Mouse (Mus musculus) layer of hippocampus, adult 9-11 months (tissue): ENCODE measurements around the gene Hoxa2.

Experiments
- DNase-seq: peaks from one replicate; pipeline ENCODE4 v3.0.0; 2022

Gene Hoxa2

DNA sequence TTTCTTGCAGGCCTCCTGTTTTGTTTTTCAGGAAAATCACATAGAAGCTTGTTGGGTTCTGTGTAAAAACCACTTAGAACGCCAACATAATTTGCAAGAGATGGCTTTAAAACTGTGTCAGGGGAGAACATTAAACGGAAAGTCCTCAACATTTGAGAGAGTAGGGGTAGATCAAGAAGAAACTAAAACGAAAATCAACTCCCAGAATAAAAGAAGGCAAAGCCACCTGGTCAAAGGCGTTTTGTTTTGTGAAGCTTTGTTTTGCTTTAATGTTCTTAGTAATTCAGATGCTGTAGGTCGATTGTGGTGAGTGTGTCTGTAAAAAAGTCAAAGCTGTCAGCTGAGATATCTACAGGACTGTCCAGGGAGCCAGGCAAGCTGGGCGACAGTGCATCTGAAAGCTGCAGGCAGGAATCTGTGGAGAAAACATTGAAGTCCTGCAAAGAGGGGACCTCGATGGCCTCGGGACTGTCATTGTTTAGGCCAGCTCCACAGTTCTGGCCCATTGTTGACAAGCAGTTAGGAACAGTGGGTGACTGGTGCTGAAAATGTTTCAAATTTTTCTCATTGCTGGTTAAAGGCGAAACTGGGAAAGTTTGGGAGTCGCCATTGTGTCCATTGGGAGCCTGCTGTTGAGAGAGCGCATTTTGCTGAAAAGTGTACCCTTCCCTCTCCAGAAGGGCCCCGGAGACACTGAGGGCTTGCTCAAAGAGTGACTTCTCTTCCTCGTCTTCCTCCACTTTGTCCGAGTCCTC, 1.8 kb downstream of the Hoxa2 start:
- no peak for DNase-seq

DNA sequence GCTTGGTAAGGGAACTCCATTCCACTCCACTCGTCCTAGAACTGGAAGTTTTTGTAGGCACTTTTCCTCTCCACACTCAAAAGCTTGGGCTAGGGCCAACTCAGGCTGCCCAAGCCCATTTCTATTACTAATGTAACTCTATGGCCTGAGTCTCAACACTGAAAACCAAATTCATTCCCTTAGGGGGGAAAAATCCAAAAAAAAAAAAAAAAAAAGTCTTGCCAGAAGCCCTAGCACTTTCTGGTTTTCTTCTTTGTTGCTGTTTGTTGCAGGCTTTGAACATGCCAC, 2.6 kb downstream of the Hoxa2 start:
- DNase-seq = no peak

DNA sequence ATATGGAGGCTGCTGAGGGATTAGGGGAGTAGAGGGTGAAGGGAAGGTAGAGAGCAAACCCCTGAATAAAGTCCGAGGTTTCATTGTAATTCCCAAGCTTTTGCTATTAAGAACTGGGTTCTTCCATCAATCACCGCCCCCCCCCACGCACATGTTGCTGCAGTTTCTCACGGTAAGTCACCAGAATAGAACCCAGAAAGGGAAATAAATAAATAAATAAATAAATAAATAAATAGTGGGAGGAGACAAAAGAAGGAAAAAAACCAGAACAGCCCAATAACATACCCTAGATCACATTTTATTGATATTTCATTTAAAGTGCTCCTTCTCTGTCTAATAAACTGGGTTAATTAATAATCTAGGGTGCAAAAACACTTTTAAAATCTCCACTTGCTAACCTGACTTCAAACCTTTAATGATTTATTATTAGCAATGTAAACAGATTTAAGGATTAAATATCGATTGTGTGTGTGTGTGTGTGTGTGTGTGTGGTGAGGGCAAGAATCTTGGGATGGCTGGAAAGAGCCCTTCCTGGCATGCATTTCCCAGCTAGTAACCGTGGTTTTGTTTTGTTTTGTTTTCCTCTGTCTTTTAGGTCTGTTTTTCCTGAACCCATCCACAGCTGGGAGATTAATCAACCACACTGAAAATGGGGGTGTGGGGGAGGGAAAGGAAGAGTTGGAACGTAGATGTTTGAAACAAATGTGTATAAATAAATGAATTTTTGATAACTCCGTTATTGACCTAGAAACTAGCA, 3.1 kb downstream of the Hoxa2 start:
- DNase-seq = no peak

GRCm38 (mm10) chr6:52160511-52161335, 3.9 kb downstream of the Hoxa2 start:
- DNase-seq = no peak

DNA sequence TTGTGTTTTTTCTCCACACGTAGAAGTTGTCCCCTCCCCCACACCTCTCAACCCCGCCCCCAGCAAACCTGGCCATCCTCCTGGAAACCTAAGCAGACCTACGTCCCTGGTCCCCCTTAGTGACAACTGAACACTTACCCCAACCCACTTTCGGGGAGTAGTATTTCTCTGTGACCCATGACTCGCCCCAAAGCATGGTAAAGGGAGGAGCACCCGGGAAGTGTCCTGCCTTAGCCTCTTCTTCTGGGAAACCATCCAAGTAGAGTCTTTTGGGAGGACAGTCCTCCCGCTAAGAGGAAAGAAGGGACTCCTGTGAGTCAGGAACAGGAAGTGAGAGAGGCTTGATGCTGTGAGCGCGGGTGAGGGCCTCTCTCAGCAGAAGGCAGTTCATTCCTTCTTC, 4.7 kb downstream of the Hoxa2 start:
- no peak for DNase-seq

DNA sequence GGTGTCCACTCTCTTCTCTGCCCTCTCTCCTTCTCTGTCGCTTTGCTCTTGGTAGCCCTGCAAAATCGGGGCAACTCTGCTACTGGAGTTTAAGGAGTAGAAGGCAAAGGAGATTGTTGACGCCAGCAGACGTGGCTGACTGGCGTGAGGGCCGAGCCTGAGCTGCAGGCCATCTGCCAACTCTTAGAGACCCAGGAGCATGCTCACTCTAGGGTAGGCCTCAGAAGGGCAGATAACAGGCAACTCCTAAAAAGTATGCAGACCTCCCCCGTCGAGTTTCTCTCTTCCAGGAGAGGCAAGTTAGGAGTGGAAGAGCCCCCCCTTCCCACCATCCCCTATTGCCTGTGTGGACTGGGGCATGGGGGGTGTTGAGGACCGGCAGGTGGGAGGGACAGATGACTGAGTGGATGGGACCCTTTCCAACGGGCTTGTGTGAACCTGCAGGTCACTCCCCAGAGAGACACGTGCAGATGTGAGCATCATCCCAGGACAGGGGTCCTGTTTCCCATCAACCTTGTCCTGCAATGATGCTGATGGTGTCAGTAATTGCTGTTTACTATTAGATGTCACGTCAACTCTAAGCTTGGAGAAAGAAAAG, 5.4 kb downstream of the Hoxa2 start:
- DNase-seq = no peak

DNA sequence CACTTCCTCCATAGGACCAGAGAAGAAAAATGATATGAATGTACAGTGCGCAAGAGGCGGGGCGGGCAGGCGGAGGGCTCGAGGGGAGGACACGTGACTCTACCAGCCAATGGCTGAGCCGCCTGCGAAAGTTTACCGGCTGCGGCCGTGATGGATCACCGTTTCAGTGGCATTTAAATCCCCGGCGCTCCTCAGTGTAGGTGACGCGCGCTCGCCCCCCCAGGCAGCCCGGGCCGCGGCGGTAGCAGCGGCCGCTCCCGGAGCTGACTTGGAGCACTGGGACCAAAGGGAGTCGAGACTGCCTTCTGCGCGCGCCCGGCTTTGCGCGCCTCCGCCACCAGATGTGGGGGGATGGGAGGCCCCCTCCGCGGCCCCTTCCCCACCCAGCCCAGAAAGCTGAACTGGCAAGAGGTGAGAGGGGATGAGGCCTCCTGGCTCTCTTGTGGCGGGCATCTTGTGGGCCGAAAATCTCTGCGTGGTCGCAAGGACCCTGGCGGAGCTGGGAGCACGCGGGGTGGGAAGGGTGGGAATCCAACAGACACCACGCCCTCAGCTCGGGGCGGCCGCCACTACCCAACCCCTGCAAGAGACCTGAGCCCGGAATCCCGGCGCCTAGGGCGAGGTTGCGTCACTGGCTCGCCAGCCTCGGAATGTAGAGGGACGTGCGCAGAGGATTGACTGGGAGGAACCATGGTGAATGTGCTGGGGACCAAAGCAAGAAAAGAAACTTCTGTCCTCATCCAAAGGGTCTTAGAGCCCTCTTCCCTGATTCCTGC, 6.2 kb downstream of the Hoxa2 start, which contains the start of gene Hoxa1:
TSS of gene Hoxa1 (minus strand) at position 42 of the 776 bp plus-strand sequence.
- DNase-seq = no peak

DNA sequence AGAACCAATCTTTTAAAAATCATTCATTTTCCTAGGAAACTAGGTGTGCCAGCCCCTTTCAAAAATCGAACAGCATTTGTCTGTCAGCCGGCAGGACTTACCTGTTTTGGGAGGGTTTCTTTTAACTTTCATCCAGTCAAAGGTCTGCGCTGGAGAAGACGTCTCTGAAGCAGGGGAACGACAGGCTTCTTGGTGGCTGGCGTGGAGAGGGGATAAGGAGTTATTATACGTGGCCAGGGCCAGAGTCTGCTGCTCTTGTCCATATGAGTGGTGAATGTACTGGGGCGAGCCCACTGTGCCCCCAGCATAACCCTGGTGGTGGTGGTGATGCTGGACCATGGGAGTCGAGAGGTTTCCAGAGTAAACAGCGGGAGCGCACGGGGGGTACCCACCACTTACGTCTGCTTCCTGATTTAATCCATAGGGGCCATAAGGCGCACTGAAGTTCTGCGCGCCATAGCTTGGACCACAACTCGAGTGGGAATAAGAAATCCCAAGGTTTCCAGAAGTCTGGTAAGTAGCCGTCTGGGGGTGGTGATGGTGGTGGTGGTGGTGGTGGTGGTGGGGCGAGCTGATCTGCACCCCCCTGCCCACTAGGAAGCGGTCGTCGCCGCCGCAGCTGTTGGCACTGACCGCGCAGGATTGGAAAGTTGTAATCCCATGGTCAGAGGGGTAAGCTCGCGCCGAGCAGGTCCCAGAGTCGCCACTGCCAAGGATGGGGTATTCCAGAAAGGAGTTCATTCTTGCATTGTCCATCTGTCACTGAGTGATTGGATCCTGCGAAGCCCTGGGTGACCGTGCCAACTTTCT, 7.0 kb downstream of the Hoxa2 start:
- DNase-seq = no peak

GRCm38 (mm10) chr6:52156551-52157200, 8.0 kb downstream of the Hoxa2 start:
- DNase-seq = no peak

- DNase-seq = no peak
These were observed 9.2 kb downstream of the Hoxa2 start for GRCm38 (mm10) chr6:52155471-52155870.

GRCm38 (mm10) chr6:52154044-52154443, 10.6 kb downstream of the Hoxa2 start:
- DNase-seq = no peak

DNA sequence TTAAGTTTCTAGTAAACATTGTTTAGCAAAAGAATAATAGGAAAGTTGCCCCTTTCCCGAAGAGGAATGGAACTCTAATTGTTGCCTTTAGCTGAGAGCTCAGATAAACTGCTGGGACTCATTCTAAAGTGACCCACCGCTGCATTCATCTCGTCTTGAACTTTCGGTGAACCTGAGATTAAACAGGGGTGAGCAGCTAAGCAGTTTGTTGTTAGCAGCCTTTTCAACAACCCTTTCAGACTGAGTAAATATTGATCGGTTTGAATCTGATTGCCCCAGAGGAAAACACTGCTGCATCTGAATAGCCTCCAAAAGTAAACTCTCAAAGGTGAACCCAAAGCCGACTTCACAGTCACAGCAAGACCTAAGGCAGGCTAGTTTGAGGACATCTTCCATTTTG, 11.4 kb downstream of the Hoxa2 start:
- no peak for DNase-seq

DNA sequence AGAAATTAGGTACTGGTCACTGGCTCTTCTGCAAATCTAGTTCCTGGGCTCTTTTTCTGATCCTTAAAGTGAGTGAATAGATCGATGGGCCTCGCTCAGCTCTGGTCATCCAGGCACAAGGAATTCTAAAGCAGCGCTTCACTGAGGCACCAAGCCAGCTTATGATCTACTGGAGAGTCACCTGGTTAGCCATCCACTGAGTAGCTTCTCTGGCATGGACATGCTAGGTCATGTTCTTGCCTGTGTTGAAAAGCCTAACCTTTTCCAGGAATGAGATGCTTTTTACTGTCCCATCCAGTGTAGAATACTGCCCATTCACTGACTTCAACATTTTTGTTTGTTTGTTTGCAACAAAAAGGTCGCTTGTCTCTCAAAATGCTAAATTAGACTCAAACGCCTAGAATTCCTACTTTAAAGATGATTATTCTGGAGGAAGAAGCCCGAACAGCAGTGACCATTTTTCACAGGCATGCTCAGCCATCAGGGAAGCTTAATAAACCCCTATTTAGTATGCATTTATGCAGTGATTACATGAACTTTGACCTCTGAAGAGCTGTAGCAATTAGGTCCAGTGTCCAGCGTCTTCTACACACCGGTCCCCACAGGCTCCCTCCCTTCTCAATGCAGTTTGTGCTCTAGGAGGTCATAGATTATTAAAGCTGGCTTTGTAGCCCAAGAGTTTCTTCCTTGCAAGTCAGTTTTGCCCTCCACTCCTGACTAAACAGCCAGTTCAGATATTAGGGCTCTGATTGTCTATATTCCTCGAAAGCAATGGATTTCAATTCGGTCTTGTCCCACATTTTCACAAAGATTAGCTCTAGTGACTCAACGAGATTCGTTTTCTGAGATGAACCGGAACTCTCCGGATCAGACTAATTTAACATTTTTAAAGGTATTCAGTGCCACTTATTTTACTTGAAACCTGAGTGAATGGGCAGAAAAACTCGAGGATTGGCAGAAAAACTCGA, 12.1 kb downstream of the Hoxa2 start:
- DNase-seq = no peak

DNA sequence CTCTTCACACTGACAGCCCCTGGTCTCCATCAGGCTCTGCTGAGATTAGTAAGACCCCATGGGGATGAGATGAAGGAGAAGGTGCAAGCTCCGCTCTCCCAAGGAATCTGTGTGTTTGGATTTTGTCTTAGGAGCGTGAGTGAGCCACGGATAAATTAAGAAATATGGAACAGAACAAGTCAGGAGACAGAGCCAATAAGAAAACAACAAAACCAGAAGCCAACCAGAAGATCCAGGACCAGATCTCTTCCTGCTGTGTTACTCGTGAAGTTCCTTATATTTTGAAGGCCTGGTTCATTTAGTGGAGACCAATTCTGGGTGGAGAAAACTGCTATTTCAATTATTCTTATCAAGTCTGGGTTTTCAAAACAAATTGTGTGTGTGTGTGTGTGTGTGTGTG, 13.1 kb downstream of the Hoxa2 start:
- no peak for DNase-seq

DNA sequence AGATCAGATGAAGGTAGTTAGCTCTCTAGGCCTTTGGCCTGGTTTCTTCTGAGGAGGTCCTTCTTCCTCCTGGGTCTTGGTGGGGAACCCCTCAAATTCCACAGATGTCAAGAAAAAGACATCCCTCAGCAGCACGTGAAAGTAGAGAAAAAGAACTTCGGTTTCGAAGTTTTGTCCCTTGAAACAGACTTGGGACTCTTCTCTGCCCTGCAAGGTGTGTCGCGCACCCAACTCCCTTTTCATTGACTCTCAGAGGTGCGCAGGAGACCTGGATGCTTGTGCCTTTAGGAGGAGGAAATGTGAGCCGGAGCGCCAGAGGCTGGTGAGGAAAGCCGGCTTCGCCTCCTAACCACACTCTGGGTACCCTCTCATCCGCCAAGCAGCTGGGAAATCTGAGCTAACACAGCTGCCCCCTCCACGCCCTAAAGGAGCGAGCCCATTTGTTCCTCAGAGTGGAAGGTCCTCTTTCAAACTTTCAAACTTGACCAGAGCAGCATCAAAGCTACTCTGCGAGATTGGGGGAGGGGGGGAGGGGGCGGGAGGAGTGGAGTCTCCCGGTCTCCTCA, 14.1 kb downstream of the Hoxa2 start:
- no peak for DNase-seq

DNA sequence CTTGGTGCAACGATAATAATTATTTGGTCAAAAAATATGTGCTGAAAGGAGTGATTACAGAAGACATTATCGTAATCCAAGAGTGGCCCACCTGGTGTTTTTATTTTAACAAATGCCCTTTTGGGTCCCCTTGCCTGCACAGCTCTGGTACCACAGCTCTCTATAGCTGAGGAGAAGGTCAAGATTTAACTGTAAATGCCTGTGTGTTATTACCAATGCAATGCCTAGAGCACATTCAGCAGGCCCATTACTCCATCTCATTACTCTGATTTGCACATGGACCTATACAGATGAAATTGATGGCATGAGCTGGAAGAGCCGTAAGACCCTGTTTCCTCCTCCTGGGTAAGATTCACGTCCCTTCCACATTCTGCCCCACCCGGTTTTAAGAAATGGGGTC, 25.5 kb downstream of the Hoxa2 start:
- no peak for DNase-seq

- DNase-seq = no peak
These were observed 26.1 kb downstream of the Hoxa2 start for GRCm38 (mm10) chr6:52138576-52138975.

DNA sequence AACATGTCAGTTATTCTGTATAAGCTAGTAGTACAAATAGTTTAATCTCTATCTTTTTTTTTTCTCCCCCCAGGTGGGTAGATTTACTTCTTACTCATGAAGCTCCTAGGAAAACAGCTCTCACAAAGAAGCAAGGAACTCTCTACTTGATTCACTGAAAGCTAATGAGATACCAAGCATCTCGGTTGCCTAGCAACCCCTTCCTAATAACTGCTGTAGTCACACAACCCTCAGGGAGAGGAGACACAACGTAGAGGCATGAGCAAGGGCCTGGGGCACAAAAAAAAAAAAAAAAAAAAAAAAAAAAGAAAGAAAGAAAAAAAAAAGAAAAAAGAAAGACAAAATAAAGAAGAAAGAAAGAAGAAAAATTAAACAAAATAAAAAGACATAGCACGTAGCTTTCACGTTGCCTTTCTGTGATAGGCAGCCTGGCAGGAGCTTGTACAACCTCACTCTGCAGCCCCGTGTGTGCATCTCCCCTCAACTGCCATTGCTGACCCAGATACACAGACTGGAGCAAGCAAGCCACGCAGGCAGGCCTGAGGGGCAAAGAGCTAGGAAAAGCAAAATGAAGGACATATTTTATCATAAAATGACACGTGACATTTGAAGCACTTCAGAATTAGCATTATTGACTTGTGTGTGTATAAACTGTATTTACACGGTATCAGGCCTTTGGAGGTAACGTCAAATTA, 26.6 kb downstream of the Hoxa2 start:
- no peak for DNase-seq

DNA sequence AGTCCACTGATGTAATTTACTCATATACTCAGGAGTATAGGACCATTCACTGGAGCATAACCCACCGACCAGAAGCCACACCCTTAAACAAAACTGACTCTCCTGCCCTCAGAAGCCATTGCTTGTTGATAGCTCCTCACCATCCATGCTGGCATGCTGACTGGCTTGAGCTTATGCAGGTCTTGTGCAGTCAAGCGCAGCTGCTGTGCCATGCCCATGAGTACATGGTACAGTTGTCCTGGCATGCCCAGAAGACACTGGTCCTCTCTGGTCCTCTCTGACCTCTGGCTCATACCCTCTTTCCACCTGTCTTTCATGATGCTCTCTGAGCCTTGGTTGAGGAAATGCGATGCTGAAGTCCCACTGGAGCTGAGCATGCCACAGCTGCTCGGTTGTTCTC, 41.0 kb downstream of the Hoxa2 start:
- DNase-seq = no peak
